Mouse (Mus musculus) E14TG2a.4 (cell line): ENCODE results near the gene Gm813.

Experiments used
- CTCF ChIP-seq: conservative IDR thresholded peaks from 2 replicates; pipeline ENCODE4 v1.5.1; 2014; ENCODE audit warnings: low read length
- NANOG ChIP-seq: IDR thresholded peaks from 2 replicates; pipeline ENCODE4 v1.6.1; 2014; ENCODE audit warnings: borderline replicate concordance, low read length, mixed read lengths
- POU5F1 ChIP-seq: IDR thresholded peaks from 2 replicates; pipeline ENCODE4 v1.6.1; 2014; ENCODE audit warnings: low read length, borderline replicate concordance

DNA sequence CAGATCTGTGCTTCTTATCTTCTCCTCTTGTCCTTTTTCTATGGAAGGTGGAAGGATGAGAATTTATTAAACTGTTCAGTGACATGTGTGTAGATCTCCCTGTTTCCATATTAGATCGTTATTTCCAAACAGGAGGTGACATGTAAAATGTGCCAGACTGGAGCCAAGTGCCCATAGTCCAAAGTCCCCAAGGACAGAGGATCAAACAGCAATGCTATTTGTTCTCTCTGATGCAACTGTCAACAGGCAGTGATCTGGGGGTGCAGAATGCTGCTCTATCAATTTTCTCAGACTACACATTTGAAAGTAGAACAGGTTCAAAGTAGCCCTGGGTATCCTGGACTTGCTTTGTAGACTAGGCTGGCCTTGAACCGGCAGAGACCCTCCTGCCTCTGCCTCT, 47.0 kb upstream of the Gm813 start:
- TF ChIP-seq CTCF (no peak), POU5F1 (no peak), NANOG (no peak)
